Mouse (Mus musculus) lung, adult 2 months (tissue): ENCODE results near the gene Tssk1. TPM values are rescaled to one million over a fixed set of nuclear protein-coding genes. Genes with fewer than 3 reads are reported as not detected.

Experiments
- DNase-seq: peaks from one replicate; pipeline ENCODE4 v3.0.0; 2022
- H3K4me1 ChIP-seq: fragments of 200-500 bp; 2 replicates; pipeline ENCODE4 v1.6.1; 2011; ENCODE audit warnings: low read length; ENCODE audit not compliant: control insufficient read depth, insufficient read depth
- H3K4me3 ChIP-seq: fragments of 200-500 bp; replicated peaks from 2 replicates; pipeline ENCODE3; 2011; ENCODE audit warnings: low read depth, mild to moderate bottlenecking, control low read depth, low read length; ENCODE audit errors: extremely low read depth
- CTCF ChIP-seq: fragments of 200-500 bp; IDR thresholded peaks from 2 replicates; pipeline ENCODE4 v1.5.1; 2011; ENCODE audit warnings: mild to moderate bottlenecking, low read length, control low read depth; ENCODE audit not compliant: insufficient read depth
- POLR2A ChIP-seq: fragments of 200-500 bp; IDR thresholded peaks from 2 replicates; pipeline ENCODE4 v1.6.1; 2011; ENCODE audit warnings: low read depth, mild to moderate bottlenecking, control low read depth, low read length, borderline replicate concordance; ENCODE audit errors: extremely low read depth
- WGBS: fragments of 180-500 bp; shearing (Covaris S2); methylation state at CpG from one replicate; pipeline ENCODE4 v1.1.7; 2018; 5-methylcytosine and 5-hydroxymethylcytosine counted together
- polyA plus RNA-seq: library from polyadenylated mRNA; depleted of rRNA; stranded (reverse); fragments of >200 nt; gene quantifications from 2 replicates; pipeline ENCODE4 v1.2.3, GENCODE M21; 2012; rRNA removed

The Tssk1 gene
- polyA plus RNA-seq, result 0.07 and 0.09 TPM in 2 replicates

DNA sequence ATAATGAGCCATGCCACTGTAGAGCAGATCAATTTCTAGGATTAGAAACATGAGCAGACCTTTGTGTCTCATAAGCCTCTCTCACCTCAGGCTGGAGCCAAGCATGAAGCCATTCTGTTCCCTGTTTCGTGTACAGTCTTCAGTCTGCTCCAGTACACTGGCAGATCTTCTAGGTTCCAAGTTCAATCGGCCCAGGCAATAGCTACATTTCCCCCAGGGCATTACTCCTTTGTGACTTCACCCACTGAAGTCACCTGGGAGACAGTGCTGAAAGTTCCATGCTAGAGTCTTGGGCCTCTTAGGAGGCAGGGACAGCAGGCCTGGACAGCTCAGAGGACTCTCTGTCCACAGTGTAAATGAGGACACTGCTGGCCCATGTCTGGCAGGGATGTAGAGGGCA is at the start of gene Tssk1:
Gene Tssk1 (plus strand): TSS at position 301 of the 400 bp plus-strand sequence.
- DNase-seq, result no peak
- H3K4me3 ChIP-seq, result no peak within 1 kb of the TSS
- peaks cover 7% of the 10 kb centered on the region; the same call in 1 of the 2 replicates for H3K4me1 ChIP-seq
- TF ChIP-seq CTCF (no peak), POLR2A (no peak)
- 76% methylated on average over 2 of the region's 2 CpGs for WGBS

DNA sequence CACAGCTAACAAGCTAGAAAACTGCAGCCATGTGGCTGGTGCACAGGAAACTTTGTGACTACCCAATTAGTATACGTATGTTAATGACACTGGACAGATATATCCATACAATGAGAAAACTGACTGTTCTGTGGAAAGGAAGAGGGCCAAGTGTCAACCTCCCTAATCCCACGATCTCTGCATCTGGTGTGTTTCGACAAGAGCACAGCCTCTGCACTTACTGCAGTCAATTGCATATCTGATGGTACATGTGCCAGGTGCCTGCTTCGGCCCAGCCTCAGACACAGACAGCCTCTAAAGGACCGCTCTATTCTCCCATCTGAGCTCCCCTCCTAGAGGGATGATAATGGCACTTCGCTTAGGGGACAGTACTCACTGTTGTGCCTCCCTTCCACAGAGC is 45.6 kb upstream of the Tssk1 start:
- 95% methylated on average over 6 of the region's 6 CpGs for WGBS
- H3K4me3 ChIP-seq, result no peak overlapping the region
- no peak for TF ChIP-seq CTCF
- TF ChIP-seq POLR2A, result no peak
- H3K4me1 ChIP-seq, result no peaks in the 10 kb centered on the region
- no peak for DNase-seq

DNA sequence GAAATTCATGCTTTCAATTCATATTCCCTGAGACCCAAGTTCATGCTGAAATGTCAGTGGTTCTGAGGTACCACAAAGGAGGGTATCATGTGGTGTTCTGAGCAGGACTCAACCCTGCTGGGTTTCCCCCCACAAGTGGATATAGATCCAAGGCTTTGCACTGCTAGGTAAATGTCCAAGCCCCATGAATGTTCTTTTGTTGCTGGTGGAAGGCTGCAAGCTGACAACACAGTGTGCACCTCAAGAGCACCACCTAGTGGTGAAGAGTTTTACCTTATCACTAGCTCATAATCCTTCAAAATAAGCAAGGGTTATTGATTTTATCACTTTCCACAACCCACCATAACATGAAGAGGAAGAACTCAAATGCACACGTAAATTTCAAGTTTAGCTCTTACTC is 45.1 kb upstream of the Tssk1 start:
- TF ChIP-seq CTCF (peak; percentile 57), POLR2A (no peak)
- Histone ChIP-seq H3K4me3 (no peak overlapping the region), H3K4me1 (no peaks in the 10 kb centered on the region)
- no peak for DNase-seq
- WGBS, result 17% methylated on average over 1 of the region's 1 CpGs

DNA sequence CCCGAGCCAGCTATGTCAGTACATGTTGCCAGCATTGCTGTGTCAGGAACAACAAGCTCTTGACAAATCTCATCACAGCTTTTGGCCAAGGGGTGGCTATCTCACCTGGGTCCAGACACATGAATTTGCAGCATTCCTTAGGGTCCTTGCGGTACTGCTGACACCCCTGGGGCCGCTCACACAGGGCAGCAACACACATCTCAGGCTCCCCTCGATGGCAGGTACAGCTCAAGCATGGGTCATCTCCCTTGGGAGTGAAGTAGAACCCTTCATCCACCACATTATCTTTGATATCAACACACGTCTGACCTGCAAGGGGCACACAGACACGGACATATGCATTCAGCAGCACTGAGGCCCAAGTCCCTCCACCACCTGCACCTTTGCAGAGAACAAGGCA is 44.5 kb upstream of the Tssk1 start:
- H3K4me3 ChIP-seq, result no peak overlapping the region
- no peak for DNase-seq
- no peaks in the 10 kb centered on the region for H3K4me1 ChIP-seq
- WGBS, result 81% methylated on average over 6 of the region's 6 CpGs
- TF ChIP-seq CTCF (0 out of 2 replicates have a peak, but pooled peaks have one; percentile 5), POLR2A (no peak)

DNA sequence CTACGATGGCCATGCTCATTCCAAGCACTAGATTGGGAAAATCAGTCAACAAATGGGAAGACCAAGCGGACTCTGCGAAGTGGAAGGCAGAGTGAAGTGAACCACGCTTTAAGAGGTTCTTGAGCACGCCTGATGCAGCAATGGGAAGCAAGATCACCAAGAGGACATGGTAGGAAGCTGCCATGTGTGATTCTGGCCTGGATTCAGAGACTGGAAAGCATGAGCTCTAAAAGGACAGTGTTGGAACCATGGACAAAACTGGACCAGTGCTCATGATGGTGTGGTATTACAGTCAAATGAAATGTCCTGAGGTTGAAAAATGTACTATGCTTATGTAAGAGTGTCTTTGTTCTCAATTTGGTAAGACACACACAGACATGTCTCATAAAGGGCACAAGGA is 42.7 kb upstream of the Tssk1 start:
- DNase-seq, result no peak

DNA sequence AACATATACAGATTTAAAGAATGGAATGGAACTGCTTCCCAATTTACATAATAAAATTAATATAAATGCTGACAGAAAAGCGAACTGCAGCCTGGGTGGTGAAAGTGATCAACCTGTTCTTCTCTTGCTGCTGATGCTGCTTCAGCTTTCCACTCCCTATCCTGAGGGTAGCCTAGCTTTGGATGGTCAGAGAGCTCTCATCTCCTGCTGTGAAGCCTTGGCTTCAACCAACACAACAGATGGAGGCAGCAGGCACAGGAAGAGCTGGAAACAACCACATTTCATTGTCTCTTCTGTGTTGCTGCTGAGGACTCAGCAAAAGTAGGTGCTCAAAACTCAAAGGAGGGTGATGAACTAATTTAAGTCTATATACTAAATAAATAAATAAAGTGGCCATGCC is 42.2 kb upstream of the Tssk1 start:
- no peak for DNase-seq
- no peak for TF ChIP-seq CTCF
- TF ChIP-seq POLR2A, result no peak
- H3K4me3 ChIP-seq, result no peak overlapping the region
- no peaks in the 10 kb centered on the region for H3K4me1 ChIP-seq
- 98% methylated on average over 1 of the region's 1 CpGs for WGBS

More for the DNA sequence above, 42.7 kb upstream of the Tssk1 start:
- H3K4me1 ChIP-seq, result no peaks in the 10 kb centered on the region
- WGBS, result 94% methylated on average over 5 of the region's 5 CpGs
- no peak for TF ChIP-seq CTCF
- TF ChIP-seq POLR2A, result no peak
- no peak overlapping the region for H3K4me3 ChIP-seq

DNA sequence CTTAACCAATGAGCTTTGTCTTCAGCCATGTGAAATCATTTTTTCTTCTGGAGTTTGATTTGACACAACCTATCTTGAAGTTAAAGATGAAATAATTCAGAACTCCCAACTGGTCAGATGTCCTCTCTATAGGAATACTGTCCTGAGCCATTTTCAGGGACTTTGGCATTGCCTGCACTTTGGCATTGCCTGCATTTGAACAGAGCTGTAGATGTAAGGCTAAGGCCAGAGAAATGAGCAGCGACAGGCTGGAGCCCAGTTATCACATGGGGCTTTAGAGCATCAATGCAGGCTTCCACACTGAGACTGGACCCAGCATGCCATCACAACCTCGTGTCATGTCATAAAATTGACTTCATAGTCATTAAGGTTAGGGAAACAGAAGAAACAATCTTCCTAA is 40.8 kb upstream of the Tssk1 start:
- no peak for DNase-seq
- Histone ChIP-seq H3K4me1 (no peaks in the 10 kb centered on the region), H3K4me3 (no peak overlapping the region)
- TF ChIP-seq CTCF (no peak), POLR2A (no peak)
- WGBS, result 89% methylated on average over 2 of the region's 2 CpGs

DNA sequence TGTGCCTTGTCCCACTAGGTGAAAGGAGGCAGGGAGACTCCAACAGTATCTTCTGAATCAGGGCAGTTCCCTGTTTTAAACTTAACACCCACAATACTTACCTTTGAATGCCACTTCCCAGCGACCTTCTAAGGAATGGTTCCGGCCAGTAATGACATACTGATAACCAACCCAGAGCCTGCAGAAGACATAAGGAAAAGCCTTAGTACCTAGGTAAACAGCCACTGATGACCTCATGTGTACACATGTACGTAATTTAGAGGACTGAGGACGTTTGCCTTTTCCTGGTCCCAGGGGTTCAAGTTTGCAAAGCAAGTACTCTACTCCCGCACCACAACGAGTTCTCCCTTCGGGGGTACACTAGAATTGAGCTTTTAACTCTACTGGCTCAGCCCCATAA is 36.9 kb upstream of the Tssk1 start:
- 73% methylated on average over 7 of the region's 7 CpGs for WGBS
- Histone ChIP-seq H3K4me1 (no peaks in the 10 kb centered on the region), H3K4me3 (no peak overlapping the region)
- TF ChIP-seq POLR2A, result no peak
- TF ChIP-seq CTCF, result no peak
- no peak for DNase-seq

DNA sequence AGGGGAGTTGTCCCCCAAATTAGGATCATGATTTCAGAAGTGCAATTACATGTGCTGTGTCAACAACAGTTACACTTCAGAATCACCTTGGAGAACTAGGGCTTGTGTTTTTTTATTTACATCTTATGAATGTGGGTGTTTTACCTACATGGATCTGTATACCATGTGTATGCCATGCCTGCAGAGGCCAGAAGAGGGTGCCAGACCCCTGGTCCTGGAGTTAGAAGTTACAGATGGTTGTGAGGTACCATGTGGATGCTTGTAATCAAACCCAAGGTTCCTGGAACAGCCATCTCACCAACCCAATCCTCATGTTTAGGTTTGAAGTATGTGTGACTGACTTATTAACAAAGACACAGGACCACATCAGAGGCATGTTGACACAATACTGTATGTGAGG is 35.4 kb upstream of the Tssk1 start:
- no peak for DNase-seq
- Histone ChIP-seq H3K4me1 (no peaks in the 10 kb centered on the region), H3K4me3 (no peak overlapping the region)
- TF ChIP-seq CTCF, result peak; percentile 58
- TF ChIP-seq POLR2A, result no peak

DNA sequence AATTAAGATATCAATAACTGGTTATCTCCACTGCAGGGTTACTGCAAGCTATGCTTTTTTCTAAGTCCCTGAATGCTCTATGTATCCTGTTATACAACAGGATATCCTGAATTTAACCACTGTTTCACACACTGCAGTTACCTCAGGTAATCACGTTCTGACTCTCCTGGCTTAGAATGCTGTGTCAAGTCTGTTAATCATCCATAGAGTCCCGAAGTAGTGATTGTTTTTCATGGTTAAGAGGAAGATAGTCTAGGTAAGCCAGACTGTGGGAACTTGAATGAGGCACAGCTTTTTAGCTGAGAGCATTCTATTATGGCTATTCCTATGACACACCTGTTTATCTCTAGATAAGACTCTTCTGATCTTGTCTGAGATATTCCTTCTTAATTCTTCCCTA is 28.7 kb upstream of the Tssk1 start:
- TF ChIP-seq POLR2A (no peak), CTCF (no peak)
- WGBS, result 48% methylated on average over 2 of the region's 2 CpGs
- DNase-seq, result no peak
- no peaks in the 10 kb centered on the region; the same call in 1 of the 2 replicates for H3K4me1 ChIP-seq
- H3K4me3 ChIP-seq, result no peak overlapping the region
